Mouse (Mus musculus) adrenal gland, postnatal 25 days (tissue): ENCODE results near the gene Arel1. TPM values are rescaled to one million over a fixed set of nuclear protein-coding genes. Genes with fewer than 3 reads are reported as not detected.

Experiments used
- DNase-seq: peaks from one replicate; pipeline ENCODE4 v3.0.0; 2021; ENCODE audit warnings: mixed read lengths
- long read RNA-seq: library from polyadenylated mRNA; stranded (forward); transcript quantifications from one replicate; pipeline ENCODE4 v2.0.0, GENCODE M21; 2021
- total RNA-seq: library from RNA; stranded (reverse); gene quantifications from 2 replicates; pipeline ENCODE4 v1.2.3, GENCODE M21; 2021

Arel1 gene
- 30.9 and 37.3 TPM in 2 replicates for total RNA-seq
- long read RNA-seq, partial matches to known transcripts, result 10 of 14 reads
- long read RNA-seq, other reads (novel, unspliced or antisense), result 4 of 14 reads

GRCm38 (mm10) chr12:84970428-84971096 is at the start of gene Arel1, which contains the start of gene Fcf1:
TSS of gene Arel1 (minus strand) at chr12:84970900.
TSS of gene Fcf1 (plus strand) at chr12:84970897.
- peak; percentile 86 for DNase-seq

DNA sequence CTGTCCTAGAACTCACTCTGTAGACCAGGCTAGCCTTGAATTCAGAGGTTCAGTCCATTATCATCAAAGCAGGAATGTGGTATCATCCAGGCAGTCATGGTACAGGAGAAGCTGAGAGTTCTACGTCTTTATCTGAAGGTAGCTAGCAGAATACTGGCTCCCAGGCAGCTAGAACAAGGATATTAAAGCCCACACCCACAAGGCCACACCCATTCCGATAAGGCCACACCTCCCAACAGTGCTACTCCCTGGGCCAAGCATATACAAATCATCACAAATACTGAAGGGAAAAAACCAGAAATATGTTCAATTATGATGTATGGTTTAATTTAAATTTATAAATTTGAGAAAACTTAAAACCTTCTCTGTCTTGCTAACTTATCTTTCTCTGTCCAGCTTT is 41.5 kb upstream of the Arel1 start:
- no peak for DNase-seq

DNA sequence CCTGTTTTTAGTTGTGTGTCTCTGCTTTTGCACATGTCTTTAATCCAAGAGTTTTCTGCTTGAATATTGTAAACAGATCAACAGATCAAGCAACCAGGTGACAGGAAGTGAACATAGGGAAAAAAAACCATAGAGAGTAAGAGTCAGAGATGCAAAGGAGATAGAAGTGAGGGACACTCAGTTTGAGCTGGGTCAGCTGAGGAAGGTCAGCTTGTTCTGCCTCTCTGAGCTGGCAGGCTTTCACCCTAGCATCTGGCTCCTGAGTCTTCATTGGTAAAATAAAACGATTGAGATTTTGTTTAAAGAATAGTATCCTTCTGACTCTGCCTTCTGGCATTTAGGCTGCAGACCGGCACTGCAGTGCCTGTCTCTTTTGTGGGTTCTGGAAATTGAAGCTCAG is 39.8 kb upstream of the Arel1 start:
- no peak for DNase-seq

GRCm38 (mm10) chr12:85009776-85010175 is 39.1 kb upstream of the Arel1 start:
- peak; percentile 5 for DNase-seq

DNA sequence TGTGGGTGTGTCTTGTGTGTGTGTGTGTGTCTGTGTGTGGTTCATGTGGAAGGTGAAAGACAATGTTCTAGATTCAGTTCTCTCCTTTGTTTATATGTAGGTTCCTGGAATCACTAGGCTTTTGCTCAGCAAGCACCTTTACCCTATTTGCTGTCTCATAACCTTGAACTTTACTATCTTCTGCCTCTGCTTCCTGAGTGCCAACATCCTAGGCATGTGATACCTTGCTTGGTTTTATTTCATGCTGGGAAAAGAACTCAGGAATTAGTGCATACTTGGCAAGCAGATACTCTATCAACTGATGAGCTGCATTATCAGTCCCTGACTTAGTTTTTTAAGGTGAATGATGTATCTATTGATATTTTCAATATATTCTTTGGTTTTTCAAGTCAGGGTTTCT is 36.3 kb upstream of the Arel1 start:
- DNase-seq, result no peak

- no peak for DNase-seq
Measured at GRCm38 (mm10) chr12:85006206-85006605, 35.5 kb upstream of the Arel1 start.

GRCm38 (mm10) chr12:84999053-84999452 is 28.4 kb upstream of the Arel1 start:
- DNase-seq, result no peak

DNA sequence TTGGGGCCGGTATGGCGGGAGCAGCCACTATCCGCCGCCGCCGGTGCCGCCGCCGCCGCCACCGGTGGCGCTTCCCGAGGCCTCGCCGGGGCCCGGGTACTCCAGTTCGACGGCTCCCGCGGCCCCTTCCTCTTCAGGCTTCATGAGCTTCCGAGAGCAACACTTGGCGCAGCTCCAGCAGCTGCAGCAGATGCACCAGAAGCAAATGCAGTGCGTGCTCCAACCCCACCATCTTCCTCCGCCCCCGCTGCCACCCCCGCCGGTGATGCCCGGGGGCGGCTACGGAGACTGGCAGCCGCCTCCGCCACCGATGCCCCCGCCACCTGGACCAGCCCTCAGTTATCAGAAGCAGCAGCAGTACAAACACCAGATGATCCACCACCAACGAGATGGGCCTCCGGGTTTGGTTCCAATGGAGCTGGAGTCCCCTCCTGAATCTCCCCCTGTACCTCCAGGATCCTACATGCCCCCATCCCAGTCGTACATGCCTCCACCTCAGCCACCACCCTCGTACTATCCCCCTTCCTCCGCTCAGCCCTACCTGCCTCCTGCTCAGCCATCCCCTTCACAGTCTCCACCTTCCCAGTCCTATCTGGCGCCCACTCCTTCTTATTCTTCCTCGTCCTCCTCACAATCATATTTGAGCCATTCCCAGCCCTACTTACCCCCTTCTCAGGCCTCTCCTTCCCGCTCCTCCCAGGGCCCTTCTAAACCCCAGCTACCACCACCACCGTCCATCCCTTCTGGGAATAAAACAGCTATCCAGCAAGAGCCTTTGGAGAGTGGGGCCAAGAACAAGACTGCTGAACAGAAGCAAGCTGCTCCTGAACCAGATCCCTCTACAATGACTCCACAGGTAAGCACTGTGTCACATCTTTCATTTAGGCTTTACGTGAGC is 26.1 kb upstream of the Arel1 start:
- peak; percentile 52 for DNase-seq

- peak; percentile 98 for DNase-seq
Measured at GRCm38 (mm10) chr12:84996083-84996496, 25.4 kb upstream of the Arel1 start, which contains the start of gene Ylpm1. TSS of gene Ylpm1 (plus strand) at chr12:84996321.

DNA sequence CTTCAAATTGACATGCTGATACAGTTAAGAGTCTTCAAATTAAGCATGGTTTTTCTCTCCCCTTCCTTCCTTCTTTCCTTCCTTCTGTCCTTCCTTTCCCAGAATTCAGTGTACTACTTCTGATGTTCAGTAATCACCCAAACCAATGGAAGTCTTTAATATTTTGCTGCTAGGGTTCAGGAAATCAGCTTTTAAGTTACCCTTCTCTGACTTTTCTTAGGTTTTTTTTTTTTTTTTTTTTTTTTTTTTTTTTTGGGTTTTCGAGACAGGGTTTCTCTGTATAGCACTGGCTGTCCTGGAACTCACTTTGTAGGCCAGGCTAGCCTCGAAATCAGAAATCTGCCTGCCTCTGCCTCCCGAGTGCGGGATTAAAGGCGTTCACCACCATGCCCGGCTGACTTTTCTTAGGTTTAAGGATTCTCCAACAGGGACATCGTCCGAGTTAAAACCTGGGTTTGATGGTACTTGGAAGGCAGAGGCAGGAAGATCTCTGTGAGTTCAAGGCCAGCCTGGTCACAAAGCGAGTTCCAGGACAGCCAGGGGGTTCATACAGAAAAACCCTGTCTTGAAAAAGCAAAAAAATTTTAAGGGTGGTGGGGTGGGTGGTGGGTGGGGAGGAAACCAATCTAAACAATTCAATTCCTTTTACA is 24.5 kb upstream of the Arel1 start:
- DNase-seq, result no peak

GRCm38 (mm10) chr12:84989456-84989855 is 18.8 kb upstream of the Arel1 start:
- no peak for DNase-seq

GRCm38 (mm10) chr12:84979264-84979862 is 8.7 kb upstream of the Arel1 start:
- DNase-seq, result no peak

GRCm38 (mm10) chr12:84969656-84970427 is 858 bp downstream of the Arel1 start:
- DNase-seq, result no peak

- DNase-seq, result no peak
Measured at GRCm38 (mm10) chr12:84968831-84969655, 1.7 kb downstream of the Arel1 start.

GRCm38 (mm10) chr12:84962606-84963005 is 8.1 kb downstream of the Arel1 start:
- DNase-seq, result no peak

GRCm38 (mm10) chr12:84958794-84959356 is 11.8 kb downstream of the Arel1 start:
- no peak for DNase-seq

- no peak for DNase-seq
Measured at GRCm38 (mm10) chr12:84956317-84956716, 14.4 kb downstream of the Arel1 start.

- no peak for DNase-seq
Measured at GRCm38 (mm10) chr12:84952351-84952750, 18.3 kb downstream of the Arel1 start.

DNA sequence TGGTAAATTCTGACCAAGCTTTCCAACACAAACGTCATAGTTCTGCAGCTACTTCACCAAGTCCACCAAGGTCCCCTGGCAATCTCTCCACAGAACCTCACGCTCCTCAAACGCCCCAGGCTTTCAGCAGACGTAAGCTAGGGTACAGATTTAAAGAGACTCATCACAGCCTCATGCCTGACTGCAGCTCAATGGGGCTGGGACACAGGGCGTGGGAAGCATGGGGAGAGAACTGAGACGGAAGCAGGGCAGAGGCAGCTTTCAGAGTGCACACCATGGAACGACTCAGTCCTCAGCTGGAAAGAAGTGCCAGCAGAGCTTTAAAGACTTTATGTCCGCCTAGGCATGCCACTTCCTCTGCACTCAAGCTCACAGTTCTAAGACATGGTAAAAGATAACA is 19.2 kb downstream of the Arel1 start:
- no peak for DNase-seq

GRCm38 (mm10) chr12:84950763-84951162 is 19.9 kb downstream of the Arel1 start:
- no peak for DNase-seq
